Mouse (Mus musculus) neural tube, embryonic 11.5 days (tissue): Measurements from ENCODE around the gene Unk. TPM values are rescaled to one million over a fixed set of nuclear protein-coding genes. Genes with fewer than 3 reads are reported as not detected.

ENCODE experiments used
- ATAC-seq: fragments of 200-750 bp; cut with Nextera tagmentation; 2 replicates; pipeline ENCODE4 v1.8.0; 2017; ENCODE audit warnings: moderate number of reproducible peaks, mild to moderate bottlenecking, moderate TSS enrichment, moderate library complexity; ENCODE audit not compliant: insufficient read depth, low FRiP score, low TSS enrichment
- DNase-seq: peaks from one replicate; pipeline ENCODE4 v3.0.0-alpha.2; 2015; ENCODE audit warnings: low spot score
- H3K27ac ChIP-seq: fragments of 300-500 bp; sonication (generic); 2 replicates; pipeline ENCODE4 v1.5.1; 2014; ENCODE audit warnings: low read depth, mild to moderate bottlenecking, low read length
- H3K27me3 ChIP-seq: fragments of 300-500 bp; sonication (generic); 2 replicates; pipeline ENCODE4 v1.6.1; 2014; ENCODE audit warnings: mild to moderate bottlenecking, low read length, mixed read lengths; ENCODE audit not compliant: control insufficient read depth, insufficient read depth
- H3K36me3 ChIP-seq: fragments of 300-500 bp; sonication (generic); 2 replicates; pipeline ENCODE4 v1.6.1; 2014; ENCODE audit warnings: mild to moderate bottlenecking, low read length, moderate library complexity, mixed read lengths; ENCODE audit not compliant: control insufficient read depth, insufficient read depth
- H3K4me1 ChIP-seq: fragments of 300-500 bp; sonication (generic); 2 replicates; pipeline ENCODE4 v1.6.1; 2014; ENCODE audit warnings: low read length, mixed read lengths; ENCODE audit not compliant: control insufficient read depth, insufficient read depth
- H3K4me2 ChIP-seq: fragments of 300-500 bp; sonication (generic); 2 replicates; pipeline ENCODE4 v1.6.1; 2014; ENCODE audit warnings: low read depth, mild to moderate bottlenecking, moderate library complexity
- H3K4me3 ChIP-seq: fragments of 300-500 bp; sonication (generic); 2 replicates; pipeline ENCODE4 v1.5.1; 2014; ENCODE audit warnings: low read depth, low read length
- H3K9ac ChIP-seq: fragments of 300-500 bp; sonication (generic); 2 replicates; pipeline ENCODE4 v1.6.1; 2014; ENCODE audit warnings: mild to moderate bottlenecking, low read length
- H3K9me3 ChIP-seq: fragments of 300-500 bp; sonication (generic); 2 replicates; pipeline ENCODE4 v1.6.1; 2016; ENCODE audit warnings: low read length; ENCODE audit not compliant: control insufficient read depth
- WGBS: fragments of 180-500 bp; shearing (Covaris S2); extraction: QIAGEN DNeasy Blood & Tissue Kit; methylation state at CpG from one replicate; pipeline ENCODE4 v1.1.7; 2014; 5-methylcytosine and 5-hydroxymethylcytosine counted together
- polyA plus RNA-seq: library from polyadenylated mRNA; unstranded; fragments of >200 nt; fragmentation: Nextera tagmentation; extraction: Ambion mirVana; gene quantifications from 2 replicates; pipeline ENCODE4 v1.2.1, GENCODE M21; 2014

The Unk gene
- polyA plus RNA-seq, 1 experiment from 2014 or later: 30.3 TPM

DNA sequence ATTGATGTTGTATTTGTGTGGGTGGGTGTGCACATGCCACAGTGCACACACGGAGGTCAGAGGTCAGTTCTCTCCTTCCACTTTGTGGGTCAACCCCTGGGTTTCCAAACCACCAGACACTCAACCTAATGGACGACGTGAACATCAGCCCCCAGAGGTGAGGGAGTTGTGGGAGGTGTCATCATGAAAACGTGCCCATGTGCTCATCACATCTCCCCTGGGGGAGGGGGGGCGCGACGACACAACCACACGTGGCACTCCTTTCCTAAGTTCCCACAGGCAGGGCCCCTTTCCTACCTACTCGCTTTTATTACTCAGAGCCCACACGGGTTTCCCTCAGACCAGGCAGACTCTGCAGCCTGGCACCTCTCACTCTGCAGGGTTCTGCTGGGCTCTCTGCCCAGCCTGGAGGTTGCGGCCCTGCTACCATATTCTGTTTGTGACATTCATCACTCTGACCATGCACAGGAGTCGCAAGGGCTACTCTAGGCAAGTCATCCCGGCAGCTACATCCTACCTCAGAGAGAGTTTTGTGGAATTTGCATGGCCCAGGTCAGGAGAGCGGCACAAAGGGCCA lies 53.1 kb downstream of the Unk start:
- peaks cover 13% of the 10 kb centered on the region for H3K36me3 ChIP-seq

GRCm38 (mm10) chr11:116084166-116084565 lies 54.0 kb downstream of the Unk start:
- Histone ChIP-seq H3K9me3 (no peaks in the 10 kb centered on the region), H3K27me3 (no peaks in the 10 kb centered on the region), H3K9ac (no peak overlapping the region), H3K4me3 (no peak overlapping the region), H3K27ac (no peak overlapping the region), H3K36me3 (peaks cover 13% of the 10 kb centered on the region), H3K4me2 (no peak overlapping the region), H3K4me1 (peaks cover 6% of the 10 kb centered on the region)
- DNase-seq (no peak), ATAC-seq (no peak)
- 90% methylated on average over 6 of the region's 6 CpGs for WGBS

More for the DNA sequence above, 53.1 kb downstream of the Unk start:
- WGBS: 92% methylated on average over 14 of the region's 14 CpGs
- H3K27me3 ChIP-seq: no peaks in the 10 kb centered on the region
- no peak overlapping the region for H3K4me2 ChIP-seq
- H3K9ac ChIP-seq: no peak overlapping the region
- H3K27ac ChIP-seq: no peak overlapping the region
- no peak overlapping the region for H3K4me3 ChIP-seq
- ATAC-seq: no peak
- DNase-seq: no peak
- peaks cover 16% of the 10 kb centered on the region for H3K4me1 ChIP-seq
- no peaks in the 10 kb centered on the region for H3K9me3 ChIP-seq

DNA sequence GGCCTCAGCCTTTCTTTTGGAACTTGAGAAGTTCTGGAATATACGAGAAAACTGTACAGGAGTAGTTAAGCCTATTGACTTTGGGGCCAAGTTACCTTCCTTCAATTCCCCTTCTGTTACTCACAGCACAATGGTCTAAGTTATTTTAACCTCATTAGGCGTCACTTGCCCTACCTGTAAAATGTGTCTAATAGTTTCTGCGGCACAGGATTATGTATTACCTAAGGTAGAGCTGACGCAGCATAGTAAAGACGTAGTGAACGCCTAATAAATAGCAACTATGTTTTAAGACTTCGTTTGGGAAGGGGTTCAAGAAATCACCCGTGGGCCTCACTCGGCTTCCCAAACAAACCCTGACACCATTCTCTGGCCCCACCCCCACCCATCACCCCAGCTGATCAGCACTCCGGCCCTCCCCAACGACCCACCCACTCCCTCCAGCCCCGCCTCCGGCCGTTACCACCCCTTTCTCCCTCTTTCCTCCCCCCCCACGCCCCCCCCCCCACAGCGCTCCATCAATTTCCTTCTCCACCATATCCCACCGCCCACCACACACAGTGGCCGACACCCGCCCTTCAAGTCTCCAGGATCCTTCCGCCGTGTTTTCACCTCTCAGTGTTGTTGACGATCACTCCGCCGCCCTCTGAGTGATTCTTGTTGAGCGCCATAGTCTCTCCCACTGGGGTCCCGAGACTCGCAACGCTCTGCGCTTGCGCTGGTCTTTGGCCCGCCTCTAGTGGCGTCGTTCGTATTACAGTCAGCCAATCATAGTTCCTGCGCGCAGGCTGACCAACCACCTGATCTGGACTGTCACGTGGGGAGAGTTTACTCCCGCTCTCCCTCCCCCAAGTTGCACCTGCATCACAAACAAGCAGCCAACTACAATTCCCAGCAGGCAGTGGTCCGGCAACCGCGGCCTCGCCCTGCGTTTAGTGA lies 56.4 kb downstream of the Unk start, which contains the start of gene Wbp2:
Gene Wbp2 (minus strand): TSS at position 738 of the 936 bp plus-strand sequence.
- Histone ChIP-seq H3K27me3 (no peaks in the 10 kb centered on the region), H3K9ac (peak within 1 kb of the TSS; percentile 43), H3K4me3 (peak within 1 kb of the TSS; percentile 36), H3K4me2 (peak within 1 kb of the TSS; percentile 65), H3K27ac (peak within 1 kb of the TSS; percentile 58), H3K36me3 (peaks cover 8% of the 10 kb centered on the region), H3K4me1 (peaks cover 6% of the 10 kb centered on the region; the same call in 1 of the 2 replicates), H3K9me3 (no peaks in the 10 kb centered on the region)
- 7% methylated on average over 35 of the region's 43 CpGs for WGBS
- ATAC-seq: peak; percentile 95
- peak; percentile 98 for DNase-seq

DNA sequence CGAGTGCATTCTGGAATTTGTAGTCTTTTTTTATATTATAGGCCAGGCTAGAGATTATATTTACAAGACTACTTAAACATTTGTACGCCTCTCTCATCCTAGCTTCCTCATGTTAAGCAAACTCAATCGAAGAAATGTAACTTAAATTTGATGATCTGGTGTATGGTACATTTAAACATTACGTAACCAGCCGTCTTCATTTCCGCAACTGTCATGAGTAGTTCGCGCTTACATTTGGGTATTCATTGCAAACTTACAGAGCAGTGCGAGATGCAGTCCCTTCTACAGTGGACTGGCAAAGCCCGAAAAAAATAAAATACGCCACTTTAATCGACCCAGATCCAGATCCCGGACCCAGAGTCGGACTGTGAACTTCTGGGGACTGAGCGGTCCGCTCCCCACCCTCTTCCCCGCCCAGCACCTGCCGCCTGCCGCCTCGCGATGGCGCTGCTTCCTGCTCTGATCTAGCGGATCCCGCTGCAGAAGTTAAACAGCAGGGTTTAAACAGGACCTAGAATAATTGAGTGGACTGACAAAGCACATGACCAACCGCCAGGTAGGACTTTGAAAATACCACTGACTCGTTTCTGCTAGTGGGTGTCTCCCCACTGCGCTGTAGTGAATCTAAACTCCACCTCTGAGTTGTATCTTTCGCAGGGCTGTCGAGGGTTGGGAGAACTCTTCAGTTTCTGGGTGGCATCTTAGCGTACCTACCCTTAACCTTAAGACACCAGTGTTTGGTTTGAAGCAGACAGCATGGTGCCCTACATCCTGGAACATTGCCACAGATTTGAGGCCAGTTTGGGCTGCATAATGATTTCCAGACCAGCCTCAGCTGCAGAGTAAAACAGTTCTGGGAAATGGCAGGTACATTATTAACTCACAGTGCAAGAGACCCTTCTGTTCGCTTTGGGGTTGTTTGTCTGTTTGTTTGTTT lies 57.3 kb downstream of the Unk start:
- DNase-seq: peak; percentile 88
- peak; percentile 82 for ATAC-seq
- Histone ChIP-seq H3K36me3 (peaks cover 6% of the 10 kb centered on the region; the same call in 1 of the 2 replicates), H3K9me3 (no peaks in the 10 kb centered on the region), H3K4me3 (peak overlapping the region; percentile 36), H3K9ac (peak overlapping the region; percentile 43), H3K4me2 (peak overlapping the region; percentile 53), H3K27ac (no peak overlapping the region), H3K27me3 (no peaks in the 10 kb centered on the region), H3K4me1 (peaks cover 6% of the 10 kb centered on the region; the same call in 1 of the 2 replicates)
- 4% methylated on average over 31 of the region's 31 CpGs for WGBS

- no peak for DNase-seq
- Histone ChIP-seq H3K27ac (no peak overlapping the region), H3K4me3 (no peak overlapping the region), H3K9ac (no peak overlapping the region), H3K4me1 (peaks cover 6% of the 10 kb centered on the region; the same call in 1 of the 2 replicates), H3K9me3 (no peaks in the 10 kb centered on the region), H3K36me3 (0 out of 2 replicates have a peak, but pooled peaks cover 3% of the 10 kb centered on the region), H3K4me2 (no peak overlapping the region), H3K27me3 (no peaks in the 10 kb centered on the region)
- 91% methylated on average over 8 of the region's 8 CpGs for WGBS
- no peak for ATAC-seq
Observed at GRCm38 (mm10) chr11:116088188-116088587, 58.1 kb downstream of the Unk start.

- no peak overlapping the region for H3K27ac ChIP-seq
- H3K4me3 ChIP-seq: no peak overlapping the region
- no peaks in the 10 kb centered on the region for H3K36me3 ChIP-seq
- H3K9ac ChIP-seq: no peak overlapping the region
- ATAC-seq (no peak), DNase-seq (no peak)
- peaks cover 6% of the 10 kb centered on the region; the same call in 1 of the 2 replicates for H3K4me1 ChIP-seq
- 90% methylated on average over 11 of the region's 11 CpGs for WGBS
- H3K9me3 ChIP-seq: no peaks in the 10 kb centered on the region
- no peak overlapping the region for H3K4me2 ChIP-seq
- H3K27me3 ChIP-seq: no peaks in the 10 kb centered on the region
Observed at GRCm38 (mm10) chr11:116088741-116089394, 58.7 kb downstream of the Unk start.

DNA sequence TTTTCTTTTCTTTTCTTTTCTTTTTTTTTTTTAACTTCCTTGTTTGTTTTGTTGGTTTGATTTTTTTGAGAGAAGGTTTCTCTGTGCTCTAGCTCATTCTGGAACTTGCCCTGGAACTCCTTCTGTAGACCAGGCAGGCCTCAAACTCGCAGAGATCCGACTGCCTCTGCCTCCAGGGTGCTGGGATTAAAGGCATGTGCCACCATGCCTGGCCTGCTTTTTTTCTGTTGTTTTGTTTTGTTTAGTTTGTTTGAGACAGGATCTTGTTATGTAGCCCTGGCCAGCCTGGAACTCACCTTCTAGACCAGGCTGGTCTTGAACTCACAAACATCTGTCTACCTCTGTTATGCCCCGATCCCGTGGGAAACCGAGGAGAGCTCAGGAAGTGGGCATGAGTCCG lies 59.4 kb downstream of the Unk start:
- Histone ChIP-seq H3K9ac (no peak overlapping the region), H3K27ac (no peak overlapping the region), H3K27me3 (no peaks in the 10 kb centered on the region), H3K4me3 (no peak overlapping the region), H3K36me3 (no peaks in the 10 kb centered on the region), H3K9me3 (no peaks in the 10 kb centered on the region), H3K4me2 (no peak overlapping the region), H3K4me1 (peaks cover 6% of the 10 kb centered on the region; the same call in 1 of the 2 replicates)
- 91% methylated on average over 6 of the region's 6 CpGs for WGBS
- no peak for ATAC-seq
- DNase-seq: no peak

- Histone ChIP-seq H3K36me3 (no peaks in the 10 kb centered on the region), H3K9me3 (no peaks in the 10 kb centered on the region), H3K27me3 (no peaks in the 10 kb centered on the region), H3K4me1 (no peaks in the 10 kb centered on the region), H3K27ac (no peak overlapping the region), H3K4me2 (no peak overlapping the region), H3K4me3 (no peak overlapping the region), H3K9ac (no peak overlapping the region)
- ATAC-seq: no peak
- WGBS: 85% methylated on average over 6 of the region's 6 CpGs
- DNase-seq: no peak
Observed at GRCm38 (mm10) chr11:116091591-116091990, 61.5 kb downstream of the Unk start.
